Mouse (Mus musculus) heart, adult 2 months (tissue): ENCODE measurements around the gene 1700028P14Rik.

Source experiments
- CTCF ChIP-seq: fragments of 200-600 bp; IDR thresholded peaks from 2 replicates; pipeline ENCODE4 v1.8.1; 2022; ENCODE audit warnings: antibody characterized with exemption, mild to moderate bottlenecking, moderate library complexity
- POLR2A ChIP-seq: fragments of 200-500 bp; IDR thresholded peaks from 2 replicates; pipeline ENCODE4 v1.6.1; 2011; ENCODE audit warnings: mild to moderate bottlenecking, low read depth, low read length, control low read depth; ENCODE audit not compliant: insufficient read depth

DNA sequence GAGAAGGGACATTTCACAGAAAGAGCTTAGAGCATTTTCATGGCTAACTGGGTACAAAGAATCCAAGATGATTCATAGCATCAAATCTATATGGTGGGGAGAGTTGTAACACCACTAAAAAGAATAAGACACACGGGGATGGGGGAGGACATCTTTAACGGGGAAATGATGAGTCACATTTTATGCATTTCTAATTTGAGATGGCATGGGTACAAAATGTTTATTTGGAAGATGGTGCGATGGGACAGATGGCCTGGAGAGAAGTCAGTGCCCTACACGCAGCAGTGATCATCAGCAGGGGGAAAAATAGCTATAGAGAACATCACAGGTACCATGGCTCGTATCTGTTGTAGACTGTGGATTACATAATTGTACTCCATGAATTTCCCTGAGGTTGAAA lies 88.9 kb downstream of the 1700028P14Rik start:
- no peak for TF ChIP-seq CTCF
- TF ChIP-seq POLR2A, result no peak
